Mouse (Mus musculus) cerebellum, postnatal 4 days (tissue): ENCODE measurements at regions not wholly inside any gene's neighbourhood (a gene's known extent, or its start where the extent isn't known, plus 50 kb on each side); places are given as distances from the start of the nearest gene placed in this dataset.

Source experiments
- DNase-seq, 2 experiments: peaks; one replicate each; pipeline ENCODE4 v3.0.0; 2022; ENCODE audit warnings: low spot score in 2 of 2, mixed read lengths in 1 of 2

DNA sequence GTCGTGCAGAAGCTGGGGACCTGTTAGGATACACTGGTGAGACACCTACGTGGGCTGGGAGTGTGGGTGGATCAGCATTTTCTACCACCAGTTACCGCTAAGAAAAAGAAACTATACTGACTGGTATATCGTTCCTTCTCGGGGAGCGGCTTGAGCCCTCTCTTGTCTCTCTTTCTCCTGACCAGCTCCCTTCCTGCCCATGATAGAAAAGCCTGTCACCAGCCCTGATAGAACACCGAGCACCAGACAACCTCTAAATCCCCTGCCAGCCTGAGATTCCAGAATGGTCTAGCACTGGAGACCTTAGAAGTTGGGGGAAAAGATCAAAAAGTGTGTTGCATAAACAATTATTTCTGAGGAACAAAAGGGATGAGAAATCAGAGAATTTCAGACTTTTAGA lies 76.3 kb upstream of the Kcnd3 start:
- DNase-seq: no peak

DNA sequence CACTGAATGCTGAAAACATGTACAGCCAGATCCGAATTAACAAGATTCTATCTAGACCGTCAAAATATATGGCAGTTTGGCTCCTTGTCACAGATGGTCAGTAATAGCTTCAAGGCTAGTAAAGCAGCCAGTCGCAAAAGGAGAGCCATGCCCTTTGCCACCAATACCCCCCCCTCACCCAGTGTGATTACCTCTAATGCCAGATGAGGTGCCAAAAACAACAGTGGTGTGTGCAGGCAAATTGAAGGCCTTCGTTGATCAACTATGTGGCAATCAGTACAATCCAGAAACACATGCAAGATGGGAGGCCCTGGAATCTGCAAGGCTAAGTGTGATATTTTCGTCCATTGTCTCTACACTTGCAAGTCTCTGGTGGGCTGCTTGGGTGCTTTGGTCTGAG lies 75.8 kb upstream of the Kcnd3 start:
- DNase-seq: no peak

DNA sequence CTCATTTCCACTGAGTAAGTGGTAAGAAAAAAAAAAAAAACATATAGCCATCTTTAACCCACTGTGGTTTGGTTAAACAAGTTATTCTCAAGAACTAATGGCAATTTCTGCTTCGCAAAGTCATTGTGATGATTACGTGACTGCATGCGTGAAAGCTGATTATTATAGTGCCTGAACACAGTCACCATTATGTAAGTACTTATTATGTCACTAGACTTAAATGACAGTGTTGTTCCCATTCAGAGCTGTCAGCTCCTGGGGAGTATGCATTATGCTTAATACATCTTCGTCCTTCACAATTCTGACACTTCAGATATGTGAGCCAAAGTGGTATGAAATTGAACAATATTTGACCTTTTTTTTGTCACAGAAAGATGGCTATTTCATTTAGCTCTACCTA lies 71.3 kb upstream of the Kcnd3 start:
- DNase-seq: no peak

DNA sequence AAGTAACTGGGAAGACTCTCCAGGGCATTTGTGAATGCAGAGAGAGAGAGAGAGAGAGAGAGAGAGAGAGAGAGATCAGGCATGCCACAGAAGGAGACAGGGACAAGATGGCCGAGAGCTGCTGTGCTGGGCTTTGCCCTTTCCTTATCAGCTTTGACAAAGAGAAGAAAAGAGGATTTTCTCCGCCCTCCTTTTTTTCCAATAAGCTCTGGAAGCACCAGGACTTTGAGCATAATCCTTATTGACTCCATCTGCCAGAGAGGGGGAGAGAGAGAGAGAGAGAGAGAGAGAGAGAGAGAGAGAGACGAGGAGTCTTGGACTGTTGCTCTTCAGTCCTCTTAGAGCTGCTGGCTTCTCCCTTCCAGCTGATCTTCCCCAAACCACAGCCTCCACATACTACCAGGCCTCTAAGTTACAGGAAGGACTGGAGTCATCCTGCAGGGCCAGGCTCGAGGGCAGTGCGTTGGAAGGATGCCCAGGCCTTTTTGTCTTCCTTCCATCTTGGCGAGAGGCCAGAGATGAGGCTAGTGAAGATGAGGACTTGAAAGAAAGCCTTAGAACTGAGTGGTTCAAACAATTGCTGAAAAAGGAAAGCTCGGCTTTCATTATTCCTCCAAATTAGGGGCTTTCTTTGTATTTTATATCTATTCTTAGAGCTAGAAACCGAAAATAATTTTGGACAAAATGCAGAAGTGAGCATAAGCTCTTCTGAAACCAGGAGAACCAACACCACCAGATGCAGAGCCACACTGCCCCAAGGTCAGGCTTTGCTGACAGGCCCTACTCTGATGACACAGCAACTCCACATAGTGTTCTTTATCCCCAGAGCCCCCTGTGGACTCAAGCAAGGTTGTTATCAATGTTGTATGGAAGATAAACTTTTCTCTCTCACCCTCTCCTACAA lies 59.3 kb upstream of the Kcnd3 start:
- DNase-seq: peak in 1 of 2 experiments; percentile 74
